Mouse (Mus musculus) heart, postnatal 10 days (tissue): ENCODE measurements around the gene Mpzl1. TPM values are rescaled to one million over a fixed set of nuclear protein-coding genes. Genes with fewer than 3 reads are reported as not detected.

Experiments used
- DNase-seq, 2 experiments: peaks; one replicate each; pipeline ENCODE4 v3.0.0; 2021
- intact Hi-C: fragments of 180-260 bp; cut with DNase I; formaldehyde crosslinking; loops from one replicate; pipeline ENCODE4 v1.15.1; 2025
- total RNA-seq, 2 experiments: library from RNA; stranded (reverse); gene quantifications; 2 replicates each; pipeline ENCODE4 v1.2.3; 2021

Mpzl1 gene
- total RNA-seq, 2 experiments from 2014 or later, result 49.4 to 57.7 TPM

DNA sequence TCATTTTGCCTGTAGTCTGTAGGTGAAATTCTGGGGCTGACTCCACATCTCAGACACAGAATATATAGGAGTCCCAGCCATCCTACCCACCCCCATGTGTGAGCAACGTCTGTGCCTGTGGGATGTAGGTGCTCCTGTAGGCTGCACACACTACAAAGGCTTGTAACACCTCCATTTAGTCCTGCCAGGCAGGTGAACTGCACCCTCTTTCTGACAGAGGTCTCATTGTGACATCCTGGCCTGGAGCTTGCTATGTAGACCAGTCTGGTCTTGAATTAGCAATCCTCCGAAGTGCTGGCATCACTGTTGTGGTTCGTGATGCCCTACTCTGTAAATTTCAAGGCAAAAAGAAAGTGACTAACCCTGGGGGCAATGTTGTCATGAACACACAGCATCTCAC, 26.9 kb upstream of the Mpzl1 start:
- intact Hi-C loops, result loop anchor here (10.0 kb wide), 2 partner anchors 344 to 494 kb away; partner anchors contain the start of gene Pou2f1
- DNase-seq, result no peak

DNA sequence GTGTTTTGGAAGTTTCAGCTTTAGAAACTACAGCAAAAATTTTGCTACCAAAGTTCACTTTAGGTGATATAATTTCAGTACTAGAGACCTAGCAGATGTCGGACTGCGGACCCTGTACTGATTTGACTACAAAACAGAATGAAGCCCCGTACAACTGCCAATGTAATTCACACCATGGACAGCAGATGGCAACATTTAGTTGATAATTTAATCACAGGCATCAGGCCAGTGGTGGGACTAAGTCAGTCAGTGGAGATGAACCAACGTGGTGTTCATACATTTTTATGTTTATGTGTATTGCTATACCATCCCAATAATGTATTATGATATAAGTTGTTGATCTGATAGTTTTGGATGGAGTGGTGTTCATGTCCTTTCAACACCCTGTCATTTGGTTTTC, 26.4 kb upstream of the Mpzl1 start:
- intact Hi-C loops, result loop anchor here (1.0 to 10.0 kb wide), 3 partner anchors 76 to 494 kb away; partner anchors contain the start of gene Pou2f1
- peak; percentile 76 to 85 for DNase-seq

DNA sequence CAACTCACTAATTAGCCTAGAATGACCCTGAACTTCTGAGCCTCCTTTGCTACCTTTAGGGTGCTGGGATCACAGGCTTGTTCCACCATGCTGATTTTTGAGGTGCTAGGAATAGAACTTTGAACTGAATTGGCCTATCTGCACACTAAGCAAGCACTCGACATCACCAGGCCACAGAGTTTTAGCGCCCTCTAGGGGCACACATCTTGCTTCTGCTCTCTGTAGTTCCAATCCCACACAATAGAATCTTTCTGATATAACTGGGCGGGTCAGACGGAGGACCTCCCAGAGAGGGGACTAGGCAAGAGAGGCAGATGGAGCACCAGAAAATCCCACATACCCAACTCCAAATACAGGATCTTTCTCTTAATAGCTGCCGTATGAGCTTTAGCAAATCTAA, 24.3 kb upstream of the Mpzl1 start:
- intact Hi-C loops, result loop anchor here (1.0 to 10.0 kb wide), 2 partner anchors 75 to 264 kb away; no protein-coding TSS in a partner anchor
- DNase-seq, result peak; percentile 82 to 88

DNA sequence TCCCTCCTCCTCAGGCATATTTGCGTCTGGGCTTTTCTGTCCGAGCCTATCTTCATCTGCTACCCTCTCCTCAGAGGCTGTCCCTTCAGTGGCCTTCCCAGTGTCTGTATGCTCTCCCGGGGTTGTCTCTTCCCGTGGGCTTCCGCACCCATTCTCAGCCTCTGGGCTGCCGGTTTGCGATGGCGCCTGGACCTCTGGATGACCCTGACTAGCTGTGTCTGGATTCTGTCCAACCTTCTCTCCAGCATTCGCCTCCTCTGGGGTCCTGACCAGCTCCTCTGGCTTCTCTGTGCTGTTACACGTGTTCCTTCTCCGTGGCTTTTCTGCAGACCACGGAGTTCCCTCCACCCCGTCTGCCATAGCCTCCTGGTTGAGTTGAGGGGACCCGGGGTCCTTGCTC, 21.1 kb upstream of the Mpzl1 start:
- intact Hi-C loops, result loop anchor here (10.0 kb wide), 1 partner anchor 261 kb away; no protein-coding TSS in a partner anchor

DNA sequence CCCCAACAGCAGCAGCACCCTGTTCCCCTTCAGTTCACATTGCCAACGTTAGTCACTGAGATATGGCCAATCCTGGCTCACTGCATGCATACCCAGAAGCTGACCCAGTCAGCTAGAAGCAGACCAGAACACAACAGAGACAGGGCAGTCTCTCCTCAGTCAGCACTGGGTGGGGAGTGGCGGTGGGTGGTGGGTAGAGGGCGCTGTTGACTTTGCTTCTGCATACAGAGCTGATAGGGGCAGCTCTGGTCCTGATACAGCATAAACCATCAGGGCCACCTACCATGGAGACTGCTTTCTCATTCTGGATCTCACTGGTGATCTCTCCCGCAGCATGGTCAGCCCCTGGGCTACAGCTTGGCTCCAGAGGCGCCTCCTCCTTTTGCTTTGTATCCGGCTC, 20.7 kb upstream of the Mpzl1 start:
- DNase-seq, result peak in 1 of 2 experiments; percentile 62
- intact Hi-C loops, result loop anchor here (10.0 kb wide), 1 partner anchor 260 kb away; no protein-coding TSS in a partner anchor

More for the DNA sequence above, 21.1 kb upstream of the Mpzl1 start:
- DNase-seq, result no peak

DNA sequence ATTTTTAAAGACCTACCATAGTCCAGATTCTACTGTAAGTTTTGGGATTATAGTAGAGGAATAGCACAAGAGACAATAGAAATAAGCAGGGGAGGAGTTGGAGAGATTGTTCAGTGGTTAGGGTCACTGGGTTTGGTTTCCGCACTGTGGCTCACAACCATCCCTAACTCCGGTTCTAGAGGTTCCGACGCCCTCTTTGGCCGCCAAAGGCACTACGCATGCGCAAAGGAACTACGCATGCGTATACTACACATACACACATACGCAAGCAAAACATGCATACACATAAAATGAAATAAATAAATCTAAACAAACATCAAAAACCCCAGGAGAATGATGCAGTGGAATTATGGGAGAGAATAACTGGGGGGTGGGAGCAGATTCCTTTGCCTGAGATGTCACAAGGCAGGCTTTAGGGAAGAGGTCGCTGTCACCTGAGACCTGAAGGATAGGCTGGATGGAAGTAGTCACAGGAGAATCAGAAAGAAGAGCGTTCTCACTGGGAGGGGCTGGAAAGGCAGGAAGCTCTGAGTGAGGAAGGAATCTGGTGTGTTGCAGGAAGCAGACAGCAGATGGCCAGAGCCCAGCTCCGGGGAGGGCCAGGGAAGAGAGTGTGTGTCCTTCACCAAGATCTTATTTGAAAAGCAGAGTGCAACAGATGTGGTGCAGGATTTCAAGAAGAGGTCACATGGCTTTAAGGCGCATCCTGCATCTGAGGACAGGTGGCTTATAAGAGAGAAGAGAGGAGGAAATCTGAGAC, 19.0 kb upstream of the Mpzl1 start:
- intact Hi-C loops, result loop anchor here (10.0 kb wide), 1 partner anchor 259 kb away; no protein-coding TSS in a partner anchor
- DNase-seq, result peak in 1 of 2 experiments; percentile 56

DNA sequence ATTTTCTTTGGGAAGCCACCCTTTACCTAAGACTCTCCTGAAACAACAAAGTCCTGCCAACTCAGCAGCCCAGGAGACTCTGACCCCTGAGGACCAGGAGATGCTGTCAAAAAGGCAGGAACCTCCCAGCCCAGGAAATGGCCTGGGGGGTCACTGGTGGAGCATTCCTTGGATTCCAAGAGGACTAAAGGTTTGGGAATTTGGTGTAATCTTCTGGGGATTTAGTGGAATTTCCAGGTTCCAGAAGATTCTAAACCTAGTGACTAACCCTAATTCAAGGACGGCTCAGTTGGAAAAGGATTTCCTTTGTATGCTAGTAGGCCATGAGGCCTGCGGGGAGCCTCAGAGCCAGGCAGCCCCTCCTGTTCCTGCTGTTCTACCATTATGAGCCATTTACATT, 18.2 kb upstream of the Mpzl1 start:
- no peak for DNase-seq
- intact Hi-C loops, result loop anchor here (10.0 kb wide), 1 partner anchor 258 kb away; no protein-coding TSS in a partner anchor

DNA sequence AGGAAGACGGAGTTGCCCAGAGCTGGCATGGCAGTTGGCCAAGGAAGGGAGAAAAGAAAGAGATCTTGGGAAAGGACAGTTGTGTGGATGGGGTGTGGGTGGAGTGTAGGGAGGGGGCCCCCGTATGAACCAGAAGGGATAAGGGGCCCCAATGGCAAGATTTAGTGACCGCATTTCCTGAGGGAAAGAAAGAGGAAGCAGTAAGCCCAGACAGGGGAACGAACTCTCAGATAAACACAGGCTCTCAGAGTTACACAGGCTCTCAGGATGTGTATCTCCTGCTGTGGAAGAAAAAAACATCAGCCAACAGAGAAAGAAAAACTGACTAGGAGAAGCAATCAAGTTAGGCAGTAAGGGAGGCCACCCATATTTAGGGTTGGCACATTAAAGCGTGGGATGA, 16.8 kb upstream of the Mpzl1 start:
- no peak for DNase-seq
- intact Hi-C loops, result loop anchor here (10.0 kb wide), 1 partner anchor 256 kb away; no protein-coding TSS in a partner anchor

DNA sequence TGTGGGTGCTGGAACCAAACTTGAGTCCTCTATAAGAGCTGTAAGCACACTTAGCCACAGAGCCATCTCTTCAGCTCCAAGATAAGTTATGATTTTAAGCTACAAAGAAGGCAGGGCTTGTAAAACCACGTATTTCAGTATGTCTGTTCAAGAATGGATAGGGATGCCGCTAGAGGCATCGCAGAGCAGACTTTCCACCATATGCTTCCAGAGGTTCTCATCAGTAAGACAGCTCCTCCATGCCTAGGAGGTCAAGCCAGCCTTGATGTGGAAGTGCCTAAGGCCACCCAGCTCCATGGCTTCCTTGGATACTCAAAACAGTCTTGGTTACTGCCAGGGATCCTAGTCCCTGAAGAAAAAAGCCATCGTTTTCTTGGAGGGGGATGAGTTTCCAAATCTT, 10.8 kb upstream of the Mpzl1 start:
- intact Hi-C loops, result no loop called here

DNA sequence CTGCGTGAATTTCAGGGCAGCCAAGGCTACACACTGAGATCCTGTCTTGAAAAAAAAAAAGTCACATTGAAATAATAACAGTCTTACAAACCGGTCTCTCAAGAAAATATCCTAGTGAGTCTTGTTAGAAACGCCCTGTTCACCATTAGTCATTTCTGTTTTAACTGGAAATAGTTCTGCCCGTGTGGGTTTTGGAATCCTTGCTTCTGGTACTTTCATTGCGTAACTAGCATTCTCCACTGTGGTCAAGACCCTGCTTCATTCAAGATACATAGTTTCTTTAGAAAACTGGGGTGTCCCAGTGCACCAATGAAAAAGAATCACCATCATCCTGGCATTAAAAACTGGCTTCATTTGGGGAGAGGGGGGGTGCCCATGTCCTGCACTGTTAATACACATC, 9.4 kb upstream of the Mpzl1 start:
- intact Hi-C loops, result loop anchor here (5.0 kb wide), 2 partner anchors 94 to 181 kb away; partner anchors contain the start of genes Dcaf6 and Mpc2
- no peak for DNase-seq

More for the DNA sequence above, 10.8 kb upstream of the Mpzl1 start:
- DNase-seq, result no peak

DNA sequence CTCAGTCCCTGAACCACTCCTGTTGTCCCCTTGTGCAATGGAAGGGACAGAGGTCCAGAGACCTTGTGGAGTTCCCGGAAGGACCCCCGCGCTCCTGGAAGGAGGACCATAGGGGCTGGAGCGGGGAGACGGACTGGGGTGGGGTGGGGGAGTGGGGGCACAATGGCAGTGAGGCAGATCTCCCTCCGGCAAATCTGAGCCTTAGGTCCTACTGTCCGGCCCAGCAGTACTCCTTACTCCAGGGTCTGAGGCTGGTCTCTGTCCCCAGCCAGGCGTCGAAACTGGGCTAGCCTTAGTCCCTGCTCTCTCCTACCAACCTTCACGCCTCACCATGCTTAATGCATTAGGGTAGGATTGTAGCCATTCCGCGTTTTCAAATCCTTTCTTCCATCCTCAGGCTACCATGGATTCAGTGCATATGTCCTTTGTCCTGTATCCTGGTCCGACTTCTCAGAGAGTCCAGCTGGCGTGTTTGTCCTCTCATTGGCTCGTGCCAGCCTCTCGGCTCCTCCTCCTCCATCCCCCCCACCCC, 8.5 kb upstream of the Mpzl1 start:
- intact Hi-C loops, result loop anchor here (5.0 kb wide), 2 partner anchors 94 to 181 kb away; partner anchors contain the start of genes Dcaf6 and Mpc2
- peak; percentile 68 to 76 for DNase-seq

DNA sequence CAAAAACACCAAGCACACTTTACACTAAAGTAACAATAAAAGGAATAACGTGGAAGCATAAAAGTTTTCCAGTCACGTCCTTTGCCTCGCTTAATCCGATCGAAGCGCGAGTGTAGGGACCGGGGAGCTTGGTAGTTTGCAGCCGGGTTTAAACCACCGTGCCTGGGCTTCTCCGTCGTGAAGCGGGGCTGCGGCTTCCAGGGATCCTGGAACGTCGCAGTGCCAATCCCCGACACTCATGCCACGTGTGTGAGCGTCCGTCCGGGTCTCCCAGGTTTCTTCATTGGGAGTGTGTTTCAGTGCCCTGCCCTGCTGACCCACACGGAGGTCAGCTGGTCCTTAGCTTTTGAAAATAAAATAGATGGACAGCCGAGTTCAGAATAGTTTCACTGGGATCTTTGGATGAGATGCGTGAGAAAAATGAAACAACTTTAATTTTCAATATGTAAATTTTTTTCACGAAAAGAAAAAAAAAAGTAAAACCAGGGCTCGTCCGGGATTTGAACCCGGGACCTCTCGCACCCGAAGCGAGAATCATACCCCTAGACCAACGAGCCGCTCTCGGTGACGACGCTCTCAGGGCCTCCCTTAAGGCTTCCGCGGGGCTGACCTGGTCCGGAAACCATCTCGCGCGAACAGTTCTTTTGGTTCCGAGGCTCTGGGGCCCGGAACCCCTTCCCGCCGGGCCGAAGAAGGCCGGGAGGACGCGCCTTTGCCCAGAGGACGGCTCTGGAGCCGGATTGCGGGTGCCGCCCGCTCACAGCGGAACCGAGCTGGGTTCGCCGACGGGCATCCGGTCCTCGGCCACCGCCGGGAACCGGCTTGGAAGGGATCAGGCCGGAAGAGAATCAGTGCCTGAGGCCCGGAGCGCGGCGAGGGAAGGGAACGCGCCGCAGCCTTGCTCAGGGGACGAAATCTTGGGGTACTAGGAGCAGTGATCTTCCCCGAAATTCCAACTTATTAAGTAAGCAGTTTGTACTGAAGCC, 7.7 kb upstream of the Mpzl1 start:
- intact Hi-C loops, result loop anchor here (2.0 to 5.0 kb wide), 3 partner anchors 57 to 180 kb away; partner anchors contain the start of genes Dcaf6 and Mpc2
- peak; percentile 92 to 95 for DNase-seq

DNA sequence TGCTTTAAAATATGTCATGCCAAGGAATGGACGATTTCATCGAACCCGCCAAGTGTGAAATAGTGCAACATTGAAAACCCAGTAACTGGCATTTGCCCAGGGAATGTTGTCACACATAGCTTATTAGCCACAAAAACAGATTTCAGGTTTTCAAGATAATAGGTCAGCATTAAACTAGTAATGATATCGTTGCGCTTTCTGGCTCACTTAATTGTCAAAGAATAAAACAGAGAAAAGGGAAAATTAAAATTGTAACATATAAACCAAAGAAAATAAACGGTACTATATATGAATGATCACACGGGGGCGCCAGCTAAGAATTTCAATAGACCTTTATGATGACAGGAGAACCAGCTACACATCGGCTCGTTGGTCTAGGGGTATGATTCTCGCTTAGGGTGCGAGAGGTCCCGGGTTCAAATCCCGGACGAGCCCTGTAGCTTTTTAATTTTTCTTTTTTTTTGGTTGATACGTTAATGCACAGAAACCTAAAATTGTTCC, 7.0 kb upstream of the Mpzl1 start:
- peak; percentile 80 to 87 for DNase-seq
- intact Hi-C loops, result loop anchor here (2.0 to 5.0 kb wide), 3 partner anchors 57 to 179 kb away; partner anchors contain the start of genes Dcaf6 and Mpc2

DNA sequence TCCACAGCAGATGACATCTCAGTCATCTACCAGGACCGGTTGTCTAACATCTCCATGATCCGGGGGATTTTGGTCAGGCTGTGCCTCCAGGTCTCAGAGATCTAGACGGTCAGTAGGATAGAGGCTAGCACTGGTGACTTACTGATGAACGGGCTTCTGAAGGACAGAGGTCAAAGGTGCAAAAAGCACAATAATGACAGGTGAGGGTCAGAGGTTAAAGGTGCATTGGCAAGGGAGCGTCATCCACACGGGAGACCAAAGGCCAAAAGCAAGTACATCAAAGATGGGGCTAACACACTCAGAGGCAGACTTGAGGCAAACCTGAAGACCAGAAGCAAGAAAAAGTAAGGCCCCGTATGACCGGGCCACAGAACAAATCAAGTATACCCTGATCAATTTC, 2.0 kb upstream of the Mpzl1 start:
- no peak for DNase-seq

DNA sequence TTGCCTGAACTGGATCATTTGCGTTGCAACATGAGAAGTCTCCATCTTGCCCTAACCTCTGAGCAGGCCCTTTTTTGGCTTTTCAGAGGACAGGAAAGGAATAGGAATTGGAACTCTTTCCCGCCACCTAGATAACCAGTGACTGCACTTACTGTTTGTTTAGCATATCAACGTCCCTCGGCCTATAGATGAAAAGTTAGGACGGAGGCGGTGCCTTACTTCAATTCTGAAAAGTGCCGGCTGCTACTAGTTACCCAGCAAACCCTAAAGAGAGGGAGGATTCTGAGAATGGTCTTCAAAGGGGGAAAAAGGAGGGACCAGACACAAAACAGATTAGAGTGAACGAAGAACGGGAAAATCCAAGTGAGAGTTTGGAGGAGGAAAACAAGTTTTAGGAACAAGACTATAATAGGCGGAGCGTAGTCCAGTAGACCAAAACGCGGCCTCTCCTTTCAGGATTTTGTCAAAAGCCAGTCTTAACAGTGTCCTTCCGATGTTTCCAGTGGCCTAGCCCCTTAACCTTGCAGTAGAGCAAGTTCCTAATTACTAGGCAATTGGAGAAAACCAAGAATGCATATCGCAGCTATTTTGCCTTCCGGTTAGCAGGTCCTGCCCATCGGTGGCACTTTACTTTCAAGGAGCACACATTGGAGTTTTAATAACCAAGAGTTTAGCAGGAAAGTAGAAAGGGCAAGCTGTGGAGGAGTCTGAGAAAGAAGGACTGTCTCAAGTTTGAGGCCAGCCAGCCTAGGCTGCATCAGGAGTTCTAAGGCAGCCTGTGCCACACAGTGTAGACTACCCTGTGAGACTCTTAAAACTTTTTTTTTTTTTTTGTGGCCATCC, 938 bp upstream of the Mpzl1 start:
- peak in 1 of 2 experiments; percentile 36 for DNase-seq
- intact Hi-C loops, result loop anchor here (2.0 kb wide), 1 partner anchor 16 kb away; no protein-coding TSS in a partner anchor

More for the DNA sequence above, 2.0 kb upstream of the Mpzl1 start:
- intact Hi-C loops, result no loop called here

DNA sequence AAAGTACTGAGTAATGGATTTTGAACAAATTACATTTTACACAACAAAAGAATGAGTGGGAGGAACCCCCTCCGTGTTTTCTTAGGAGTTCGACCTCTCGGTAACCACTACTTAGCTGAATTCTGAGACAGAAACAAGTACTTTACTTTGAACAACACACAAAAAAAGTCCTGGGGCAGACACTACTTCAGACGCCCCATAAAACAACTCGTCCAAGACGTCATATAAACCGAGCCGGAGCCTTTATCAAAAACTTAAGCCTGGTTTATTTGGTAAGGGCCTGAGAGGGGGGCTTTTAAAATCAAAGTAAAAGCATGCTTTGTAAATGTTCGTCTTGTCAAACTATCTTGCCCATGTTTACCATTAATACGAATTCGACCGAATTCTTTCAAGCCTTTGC, 993 bp downstream of the Mpzl1 start:
- intact Hi-C loops, result loop anchor here (5.0 kb wide), 1 partner anchor 46 kb away; no protein-coding TSS in a partner anchor
- DNase-seq, result no peak

DNA sequence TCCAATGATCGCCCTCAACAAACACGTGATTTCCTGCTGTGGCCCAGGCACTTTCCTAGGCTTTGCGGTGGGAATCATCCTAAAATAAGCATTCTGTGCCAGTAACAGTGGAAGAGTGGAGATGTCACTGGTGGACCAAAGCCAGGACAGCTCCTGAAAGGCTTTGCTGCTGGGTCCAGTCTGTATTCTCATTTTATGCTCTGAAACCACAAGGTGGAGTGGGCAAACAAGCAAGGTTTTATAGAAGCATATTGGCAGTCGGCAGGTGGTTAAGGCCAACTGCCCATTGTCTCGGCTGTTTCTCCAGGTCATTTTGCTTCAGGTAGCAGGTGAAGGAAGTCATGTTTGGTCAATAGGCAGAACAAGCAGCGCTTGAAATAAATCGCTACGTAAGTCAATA, 3.2 kb downstream of the Mpzl1 start:
- no peak for DNase-seq
- intact Hi-C loops, result loop anchor here (5.0 kb wide), 1 partner anchor 44 kb away; no protein-coding TSS in a partner anchor

DNA sequence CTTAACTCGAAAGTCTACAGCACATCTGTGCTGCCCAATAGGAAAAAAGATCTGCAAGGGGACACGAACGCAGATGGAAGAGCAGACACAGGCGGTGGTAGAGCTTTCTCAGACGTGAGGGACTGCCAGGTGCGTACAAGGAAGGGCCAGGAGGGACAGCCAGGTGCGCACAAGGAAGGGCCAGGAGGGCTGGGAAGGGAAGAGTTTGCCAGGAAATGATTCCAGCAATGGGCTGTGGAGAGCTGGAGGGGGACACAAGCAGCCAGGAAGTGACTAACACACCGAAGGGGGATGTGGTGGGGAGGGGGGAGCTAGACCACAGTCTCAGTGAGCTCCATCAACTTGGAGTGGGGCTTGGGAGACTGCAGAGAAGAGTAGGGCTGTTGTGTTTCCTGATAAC, 4.4 kb downstream of the Mpzl1 start:
- intact Hi-C loops, result loop anchor here (5.0 kb wide), 1 partner anchor 43 kb away; no protein-coding TSS in a partner anchor
- no peak for DNase-seq

DNA sequence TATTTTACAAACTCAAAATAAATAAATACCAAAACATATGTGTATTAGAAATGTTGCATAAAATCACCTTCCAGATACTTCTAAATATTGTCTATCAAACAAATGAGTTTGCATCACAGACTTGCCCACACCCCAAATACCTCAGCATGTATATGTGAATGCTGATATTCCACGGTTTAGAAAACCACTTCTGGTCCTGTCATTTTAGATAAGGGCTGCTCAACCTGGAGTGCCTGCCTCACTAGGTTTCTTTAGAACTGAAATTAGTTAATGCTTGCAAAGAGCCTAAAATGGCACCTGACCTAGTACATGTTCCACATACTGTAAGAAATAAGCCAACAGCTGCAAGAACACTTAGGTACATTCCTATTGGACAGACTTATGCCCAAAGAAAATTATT, 5.7 kb downstream of the Mpzl1 start:
- no peak for DNase-seq

More for the DNA sequence above, 5.7 kb downstream of the Mpzl1 start:
- intact Hi-C loops, result no loop called here
